Mouse (Mus musculus): ENCODE measurements around the gene Hoxd11. TPM values are rescaled to one million over a fixed set of nuclear protein-coding genes. Genes with fewer than 3 reads are reported as not detected.

The Hoxd11 gene
- polyA plus RNA-seq, 1 experiment from 2014 or later = not detected

GRCm38 (mm10) chr2:74687698-74688555 is 8.6 kb downstream of the Hoxd11 start:
- Histone ChIP-seq H3K4me2 (no peak overlapping the region), H3K9ac (no peak overlapping the region), H3K9me3 (replicated peaks) (no peaks in the 10 kb centered on the region), H3K27ac (no peak overlapping the region), H3K27me3 (replicated peaks) (peaks cover 94% of the 10 kb centered on the region), H3K36me3 (no peaks in the 10 kb centered on the region), H3K4me1 (peaks cover under 1% of the 10 kb centered on the region; the same call in 1 of the 2 replicates), H3K4me3 (no peak overlapping the region)
- WGBS (ENCODE audit: insufficient replicate concordance) = 2% methylated on average over 31 of the region's 31 CpGs
- no peak for ATAC-seq

- no peak for ATAC-seq
- WGBS (ENCODE audit: insufficient replicate concordance) = 5% methylated on average over 12 of the region's 12 CpGs
- no peaks in the 10 kb centered on the region for H3K9me3 ChIP-seq (replicated peaks)
- no peak overlapping the region for H3K4me2 ChIP-seq
- H3K4me3 ChIP-seq = no peak overlapping the region
- no peak overlapping the region for H3K27ac ChIP-seq
- no peaks in the 10 kb centered on the region for H3K36me3 ChIP-seq
- no peaks in the 10 kb centered on the region for H3K4me1 ChIP-seq
- no peak overlapping the region for H3K9ac ChIP-seq
- H3K27me3 ChIP-seq (replicated peaks) = peaks cover 94% of the 10 kb centered on the region
Observed at GRCm38 (mm10) chr2:74688795-74689573, 9.6 kb downstream of the Hoxd11 start.

GRCm38 (mm10) chr2:74689574-74690337 is 10.4 kb downstream of the Hoxd11 start:
- Histone ChIP-seq H3K9ac (no peak overlapping the region), H3K4me3 (no peak overlapping the region), H3K27ac (no peak overlapping the region), H3K9me3 (replicated peaks) (no peaks in the 10 kb centered on the region), H3K4me2 (no peak overlapping the region), H3K36me3 (no peaks in the 10 kb centered on the region), H3K27me3 (replicated peaks) (peaks cover 94% of the 10 kb centered on the region), H3K4me1 (no peaks in the 10 kb centered on the region)
- ATAC-seq = no peak
- 2% methylated on average over 24 of the region's 24 CpGs for WGBS (ENCODE audit: insufficient replicate concordance)

- ATAC-seq = no peak
- no peaks in the 10 kb centered on the region for H3K4me1 ChIP-seq
- no peaks in the 10 kb centered on the region for H3K36me3 ChIP-seq
- peaks cover 94% of the 10 kb centered on the region for H3K27me3 ChIP-seq (replicated peaks)
- no peaks in the 10 kb centered on the region for H3K9me3 ChIP-seq (replicated peaks)
- 6% methylated on average over 8 of the region's 8 CpGs for WGBS (ENCODE audit: insufficient replicate concordance)
- no peak overlapping the region for H3K27ac ChIP-seq
- H3K4me3 ChIP-seq = no peak overlapping the region
- no peak overlapping the region for H3K9ac ChIP-seq
- H3K4me2 ChIP-seq = no peak overlapping the region
Observed at GRCm38 (mm10) chr2:74690338-74690716, 11.0 kb downstream of the Hoxd11 start.

GRCm38 (mm10) chr2:74691022-74691951 is 11.9 kb downstream of the Hoxd11 start, which contains the start of gene Hoxd10:
Gene Hoxd10 (plus strand): TSS chr2:74691924.
- H3K36me3 ChIP-seq = no peaks in the 10 kb centered on the region
- ATAC-seq = no peak
- H3K27me3 ChIP-seq (replicated peaks) = peaks cover 98% of the 10 kb centered on the region
- no peaks in the 10 kb centered on the region for H3K4me1 ChIP-seq
- no peak within 1 kb of the TSS for H3K27ac ChIP-seq
- H3K9ac ChIP-seq = no peak within 1 kb of the TSS
- H3K4me2 ChIP-seq = no peak within 1 kb of the TSS
- WGBS (ENCODE audit: insufficient replicate concordance) = under 1% methylated on average over 56 of the region's 56 CpGs
- no peak within 1 kb of the TSS for H3K4me3 ChIP-seq
- H3K9me3 ChIP-seq (replicated peaks) = no peaks in the 10 kb centered on the region

GRCm38 (mm10) chr2:74691995-74692807 is 12.8 kb downstream of the Hoxd11 start:
- Histone ChIP-seq H3K27ac (no peak overlapping the region), H3K9me3 (replicated peaks) (no peaks in the 10 kb centered on the region), H3K4me3 (no peak overlapping the region), H3K9ac (no peak overlapping the region), H3K27me3 (replicated peaks) (peaks cover 98% of the 10 kb centered on the region), H3K4me2 (no peak overlapping the region), H3K4me1 (no peaks in the 10 kb centered on the region), H3K36me3 (no peaks in the 10 kb centered on the region)
- ATAC-seq = no peak
- 5% methylated on average over 35 of the region's 35 CpGs for WGBS (ENCODE audit: insufficient replicate concordance)

GRCm38 (mm10) chr2:74692808-74693431 is 13.6 kb downstream of the Hoxd11 start:
- Histone ChIP-seq H3K27ac (no peak overlapping the region), H3K27me3 (replicated peaks) (peaks cover 98% of the 10 kb centered on the region), H3K4me1 (peaks cover 2% of the 10 kb centered on the region; the same call in 1 of the 2 replicates), H3K4me2 (no peak overlapping the region), H3K9ac (no peak overlapping the region), H3K36me3 (no peaks in the 10 kb centered on the region), H3K4me3 (no peak overlapping the region), H3K9me3 (replicated peaks) (no peaks in the 10 kb centered on the region)
- ATAC-seq = no peak
- 5% methylated on average over 20 of the region's 20 CpGs for WGBS (ENCODE audit: insufficient replicate concordance)

- Histone ChIP-seq H3K4me2 (no peak overlapping the region), H3K36me3 (no peaks in the 10 kb centered on the region), H3K4me1 (peaks cover 7% of the 10 kb centered on the region; the same call in 1 of the 2 replicates), H3K9ac (no peak overlapping the region), H3K27me3 (replicated peaks) (peaks cover 98% of the 10 kb centered on the region), H3K4me3 (no peak overlapping the region), H3K27ac (no peak overlapping the region), H3K9me3 (replicated peaks) (no peaks in the 10 kb centered on the region)
- ATAC-seq = no peak
- 9% methylated on average over 4 of the region's 4 CpGs for WGBS (ENCODE audit: insufficient replicate concordance)
Observed at GRCm38 (mm10) chr2:74693432-74693827, 14.1 kb downstream of the Hoxd11 start.

- peaks cover 98% of the 10 kb centered on the region for H3K27me3 ChIP-seq (replicated peaks)
- H3K4me2 ChIP-seq = no peak overlapping the region
- peaks cover 9% of the 10 kb centered on the region; the same call in 1 of the 2 replicates for H3K4me1 ChIP-seq
- H3K4me3 ChIP-seq = no peak overlapping the region
- no peaks in the 10 kb centered on the region for H3K36me3 ChIP-seq
- WGBS (ENCODE audit: insufficient replicate concordance) = 2% methylated on average over 16 of the region's 16 CpGs
- H3K9ac ChIP-seq = no peak overlapping the region
- no peak overlapping the region for H3K27ac ChIP-seq
- no peak for ATAC-seq
- no peaks in the 10 kb centered on the region for H3K9me3 ChIP-seq (replicated peaks)
Observed at GRCm38 (mm10) chr2:74694066-74694465, 14.7 kb downstream of the Hoxd11 start.

- no peak overlapping the region for H3K27ac ChIP-seq
- ATAC-seq = no peak
- peaks cover 99% of the 10 kb centered on the region for H3K27me3 ChIP-seq (replicated peaks)
- H3K4me3 ChIP-seq = no peak overlapping the region
- no peaks in the 10 kb centered on the region for H3K36me3 ChIP-seq
- peaks cover 9% of the 10 kb centered on the region; the same call in 1 of the 2 replicates for H3K4me1 ChIP-seq
- 5% methylated on average over 1 of the region's 1 CpGs for WGBS (ENCODE audit: insufficient replicate concordance)
- H3K9me3 ChIP-seq (replicated peaks) = no peaks in the 10 kb centered on the region
- no peak overlapping the region for H3K9ac ChIP-seq
- H3K4me2 ChIP-seq = no peak overlapping the region
Observed at GRCm38 (mm10) chr2:74695383-74695782, 16.0 kb downstream of the Hoxd11 start.

Data from liver, embryonic 12.5 days (tissue).